Mouse (Mus musculus): ENCODE measurements around the gene Tstd1. TPM values are rescaled to one million over a fixed set of nuclear protein-coding genes. Genes with fewer than 3 reads are reported as not detected.

Tstd1 gene
- total RNA-seq, 2 experiments from 2014 or later: 4.1 to 5.9 TPM

- no peak for DNase-seq
Measured at GRCm38 (mm10) chr1:171454926-171455325, 36.3 kb downstream of the Tstd1 start.

- no peak for DNase-seq
Measured at GRCm38 (mm10) chr1:171457568-171457967, 38.9 kb downstream of the Tstd1 start.

GRCm38 (mm10) chr1:171459791-171460190 is 41.1 kb downstream of the Tstd1 start:
- no peak for DNase-seq

- DNase-seq: no peak
Measured at GRCm38 (mm10) chr1:171460551-171461503, 42.2 kb downstream of the Tstd1 start.

- no peak for DNase-seq
Measured at GRCm38 (mm10) chr1:171463133-171463532, 44.5 kb downstream of the Tstd1 start.

GRCm38 (mm10) chr1:171465749-171466412 is 47.2 kb downstream of the Tstd1 start:
- DNase-seq: no peak

- DNase-seq: no peak
Measured at GRCm38 (mm10) chr1:171466565-171466964, 47.9 kb downstream of the Tstd1 start.

GRCm38 (mm10) chr1:171469678-171470077 is 51.0 kb downstream of the Tstd1 start:
- no peak for DNase-seq

Other genes starting within 250 kb of the Tstd1 start
- 10 to 100 TPM; 39.4 to 42.3 TPM for gene Pcp4l1, start 222.6 kb upstream of the Tstd1 start, total RNA-seq (2021)
- under 1 TPM; 0.20 to 0.25 TPM for gene Nr1i3, start 204.9 kb upstream of the Tstd1 start, total RNA-seq (2021)
- 10 to 100 TPM; 72.4 to 80.2 TPM for gene Tomm40l, start 196.4 kb upstream of the Tstd1 start, total RNA-seq (2021)
- gene Apoa2, start 193.8 kb upstream of the Tstd1 start, total RNA-seq (2021): 1 to 10 TPM in 1 of 2 experiments, not detected in 1; 1.2 TPM
- 10 to 100 TPM; 13.5 to 15.2 TPM for gene Fcer1g, start 184.5 kb upstream of the Tstd1 start, total RNA-seq (2021)
- gene Adamts4, start 168.5 kb upstream of the Tstd1 start, total RNA-seq (2021): 10 to 100 TPM; 15.1 to 15.5 TPM
- 100 to 1,000 TPM; 275 to 286 TPM for gene Ndufs2, start 167.5 kb upstream of the Tstd1 start, total RNA-seq (2021)
- 10 to 100 TPM; 68.5 to 76.8 TPM for gene B4galt3, start 148.5 kb upstream of the Tstd1 start, total RNA-seq (2021)
- 10 to 100 TPM; 28.0 to 31.4 TPM for gene Ppox, start 137.7 kb upstream of the Tstd1 start, total RNA-seq (2021)
- 10 to 100 TPM; 66.9 to 70.5 TPM for gene Usp21, start 130.9 kb upstream of the Tstd1 start, total RNA-seq (2021)
- 100 to 1,000 TPM; 101 to 112 TPM for gene Ufc1, start 123.8 kb upstream of the Tstd1 start, total RNA-seq (2021)
- 10 to 100 TPM; 36.5 to 41.3 TPM for gene Dedd, start 89.7 kb upstream of the Tstd1 start, total RNA-seq (2021)
- 10 to 100 TPM; 45.9 to 49.5 TPM for gene Nit1, start 73.2 kb upstream of the Tstd1 start, total RNA-seq (2021)
- gene Pfdn2, start 73.2 kb upstream of the Tstd1 start, total RNA-seq (2021): 100 to 1,000 TPM; 160 to 166 TPM
- gene Klhdc9, start 58.1 kb upstream of the Tstd1 start, total RNA-seq (2021): 1 to 10 TPM; 4.1 to 4.7 TPM
- gene Nectin4, start 48.8 kb upstream of the Tstd1 start, total RNA-seq (2021): 1 to 10 TPM; 3.6 to 4.7 TPM
- 1 to 10 TPM; 2.0 to 2.1 TPM for gene Arhgap30, start 29.9 kb upstream of the Tstd1 start, total RNA-seq (2021)
- gene Usf1, start 7.6 kb upstream of the Tstd1 start, total RNA-seq (2021): 100 to 1,000 TPM; 114 to 132 TPM
- 1 to 10 TPM; 5.0 to 6.6 TPM for gene F11r, start 18.7 kb downstream of the Tstd1 start, total RNA-seq (2021)
- gene Alyref2, start 84.6 kb downstream of the Tstd1 start, total RNA-seq (2021): 1 to 10 TPM; 6.8 to 7.1 TPM
- not detected for gene Itln1, start 116.4 kb downstream of the Tstd1 start, total RNA-seq (2021)
- gene Cd244a, start 140.3 kb downstream of the Tstd1 start, total RNA-seq (2021): not detected
- not detected for gene Ly9, start 188.5 kb downstream of the Tstd1 start, total RNA-seq (2021)
- not detected for gene Slamf7, start 234.2 kb downstream of the Tstd1 start, total RNA-seq (2021)